In the genomic region with DNA sequence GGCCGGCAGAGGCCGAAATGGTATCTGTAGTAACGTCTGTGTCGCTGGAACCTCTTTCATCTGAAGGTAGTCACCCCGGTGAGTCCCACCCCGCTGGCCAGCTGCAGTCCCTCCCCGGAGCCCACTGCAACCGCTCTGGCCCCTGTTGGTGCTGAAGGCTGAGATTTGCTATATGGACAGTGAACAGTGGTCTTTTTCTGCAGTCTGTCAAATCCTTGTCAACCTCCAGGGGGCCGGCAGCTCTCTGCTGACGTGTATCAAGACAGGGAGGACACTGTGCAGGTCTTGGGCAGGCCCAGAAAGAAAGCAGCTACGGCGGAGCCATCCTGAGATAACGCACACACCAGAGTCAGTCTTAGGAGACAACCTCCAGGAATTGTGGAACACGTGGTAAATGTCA, we compare ENCODE assay signal across 10 mouse cellular contexts. TPM values are rescaled to one million over a fixed set of nuclear protein-coding genes. Genes with fewer than 3 reads are reported as not detected.
DNase-seq lines count a peak whose midpoint lies in the region; ATAC-seq and TF ChIP-seq lines count a peak whose summit lies in the region.
"Had no signal": no experiment of that assay in that cellular context is flagged by ENCODE, and none has a peak within 500 bp of the region (broad histone marks: within the 10 kb centered on the region; RNA-seq: fewer than 3 reads in every experiment).

No protein-coding gene starts in this region.

- H3K27me3 ChIP-seq in forebrain, embryonic 12.5 days: no peaks in the 10 kb centered on the region
- H3K27me3 ChIP-seq in limb, embryonic 11.5 days (ENCODE audit: control insufficient read depth, insufficient read depth, low read length): no peaks in the 10 kb centered on the region
- no peaks in the 10 kb centered on the region for H3K27me3 ChIP-seq in stomach, postnatal 0 days (ENCODE audit: control insufficient read depth, insufficient read depth, low read length)
- H3K27me3 ChIP-seq: liver, embryonic 13.5 days had no signal

- peak overlapping the region; percentile 28; the same call in 1 of the 2 replicates for H3K27ac ChIP-seq in layer of hippocampus, adult 2 months
- H3K27ac ChIP-seq in forebrain, embryonic 12.5 days: peak overlapping the region; percentile 51
- peak overlapping the region; percentile 49; the same call in 1 of the 2 replicates for H3K27ac ChIP-seq in limb, embryonic 11.5 days (replicated peaks; ENCODE audit: low read depth, low read length)
- no peak overlapping the region for H3K27ac ChIP-seq in stomach, postnatal 0 days (replicated peaks)
- H3K27ac ChIP-seq: liver, embryonic 13.5 days had no signal

- no peak overlapping the region for H3K4me2 ChIP-seq in forebrain, embryonic 12.5 days
- no peak overlapping the region for H3K4me2 ChIP-seq in limb, embryonic 11.5 days (ENCODE audit: low read depth, severe bottlenecking)
- no peak overlapping the region for H3K4me2 ChIP-seq in stomach, postnatal 0 days (replicated peaks; ENCODE audit: low read depth)
- H3K4me2 ChIP-seq: liver, embryonic 13.5 days had no signal

- DNase-seq in layer of hippocampus, adult 2 months (ENCODE audit: low spot score in 2 of 2): no peak
- no peak for DNase-seq in layer of hippocampus, postnatal 25 days (ENCODE audit: extremely low spot score in 1 of 2, low spot score in 1 of 2)
- DNase-seq in limb, embryonic 11.5 days (ENCODE audit: low spot score): peak; percentile 66
- no peak for DNase-seq in stomach, postnatal 0 days (ENCODE audit: low spot score)
- DNase-seq in natural killer cell, adult 2 months (ENCODE audit: low spot score in 2 of 2): no peak
- DNase-seq in thymus, postnatal 25 days: no peak
- DNase-seq: liver, embryonic 13.5 days; thymus, adult 2 months had no signal

- H3K9ac ChIP-seq in forebrain, embryonic 12.5 days: no peak overlapping the region
- H3K9ac ChIP-seq in limb, embryonic 11.5 days (ENCODE audit: low read length): no peak overlapping the region
- no peak overlapping the region for H3K9ac ChIP-seq in stomach, postnatal 0 days (ENCODE audit: low read length)
- H3K9ac ChIP-seq: liver, embryonic 13.5 days had no signal

- H3K36me3 ChIP-seq in forebrain, embryonic 12.5 days (replicated peaks): no peaks in the 10 kb centered on the region
- H3K36me3 ChIP-seq in limb, embryonic 11.5 days (ENCODE audit: control insufficient read depth, insufficient read depth, low read length): no peaks in the 10 kb centered on the region
- no peaks in the 10 kb centered on the region for H3K36me3 ChIP-seq in stomach, postnatal 0 days (ENCODE audit: control insufficient read depth, insufficient read depth, low read length)
- H3K36me3 ChIP-seq: liver, embryonic 13.5 days had no signal

- ATAC-seq in forebrain, embryonic 12.5 days (ENCODE audit: low FRiP score): no peak
- no peak for ATAC-seq in limb, embryonic 11.5 days (ENCODE audit: insufficient number of reproducible peaks, low FRiP score, low TSS enrichment, low read depth)
- ATAC-seq in stomach, postnatal 0 days (ENCODE audit: low FRiP score, low TSS enrichment): no peak

- H3K4me1 ChIP-seq in forebrain, embryonic 12.5 days: peaks cover 59% of the 10 kb centered on the region
- peaks cover 51% of the 10 kb centered on the region for H3K4me1 ChIP-seq in limb, embryonic 11.5 days (ENCODE audit: control insufficient read depth, insufficient read depth, low read length)
- H3K4me1 ChIP-seq in stomach, postnatal 0 days (replicated peaks; ENCODE audit: control insufficient read depth, insufficient read depth): no peaks in the 10 kb centered on the region; the same call in 1 of the 2 replicates
- H3K4me1 ChIP-seq: liver, embryonic 13.5 days had no signal

- H3K4me3 ChIP-seq in layer of hippocampus, adult 2 months: no peak overlapping the region
- no peak overlapping the region for H3K4me3 ChIP-seq in forebrain, embryonic 12.5 days (replicated peaks)
- no peak overlapping the region for H3K4me3 ChIP-seq in limb, embryonic 11.5 days (ENCODE audit: low read depth, low read length)
- no peak overlapping the region for H3K4me3 ChIP-seq in stomach, postnatal 0 days (ENCODE audit: low read depth, low read length)
- H3K4me3 ChIP-seq: liver, embryonic 13.5 days had no signal

- 57% methylated on average over 14 of the region's 14 CpGs for WGBS in forebrain, embryonic 12.5 days
- 26% methylated on average over 14 of the region's 14 CpGs for WGBS in limb, embryonic 11.5 days
- WGBS in stomach, postnatal 0 days: 68% methylated on average over 14 of the region's 14 CpGs

- no peaks in the 10 kb centered on the region for H3K9me3 ChIP-seq in forebrain, embryonic 12.5 days
- H3K9me3 ChIP-seq in limb, embryonic 11.5 days (ENCODE audit: control insufficient read depth, low read length): no peaks in the 10 kb centered on the region
- H3K9me3 ChIP-seq in stomach, postnatal 0 days (ENCODE audit: control insufficient read depth, low read length): no peaks in the 10 kb centered on the region
- H3K9me3 ChIP-seq: liver, embryonic 13.5 days had no signal

- peak; percentile 52 for TF ChIP-seq CTCF in layer of hippocampus, adult 2 months (conservative IDR thresholded peaks at IDR 0.05)
- TF ChIP-seq CTCF in stomach, postnatal 0 days (IDR thresholded peaks at IDR 0.05; ENCODE audit: low read depth): peak; percentile 25

- TF ChIP-seq EP300 in stomach, postnatal 0 days (optimal IDR thresholded peaks at IDR 0.05): no peak

RNA-seq across cellular contexts. Expression of gene Bcl11b, which starts 43.0 kb away (rescaled TPM):
- 100 to 1,000 TPM; 144 to 145 TPM for total RNA-seq in layer of hippocampus, adult 2 months (2021)
- 100 to 1,000 TPM; 131 to 149 TPM for total RNA-seq in layer of hippocampus, postnatal 25 days (2021)
- polyA plus RNA-seq in forebrain, embryonic 12.5 days (2016; fragmentation: Nextera tagmentation; extraction: Ambion mirVana): 46.0 and 54.4 TPM in 2 replicates
- polyA plus RNA-seq in limb, embryonic 11.5 days (2014; fragmentation: Nextera tagmentation; extraction: Ambion mirVana): 8.7 and 12.3 TPM in 2 replicates
- 4.6 TPM in 2 replicates for polyA plus RNA-seq in stomach, postnatal 0 days (2015; fragmentation: Nextera tagmentation; extraction: Ambion mirVana)
- total RNA-seq: common myeloid progenitor, adult 5-6 weeks had no signal
